Mouse (Mus musculus) neural tube, embryonic 11.5 days (tissue): ENCODE data around the gene Rab44. TPM values are rescaled to one million over a fixed set of nuclear protein-coding genes. Genes with fewer than 3 reads are reported as not detected.

Experiments used
- ATAC-seq: fragments of 200-750 bp; cut with Nextera tagmentation; 2 replicates; pipeline ENCODE4 v1.8.0; 2017; ENCODE audit warnings: moderate number of reproducible peaks, mild to moderate bottlenecking, moderate TSS enrichment, moderate library complexity; ENCODE audit not compliant: insufficient read depth, low FRiP score, low TSS enrichment
- DNase-seq: peaks from one replicate; pipeline ENCODE4 v3.0.0-alpha.2; 2015; ENCODE audit warnings: low spot score
- H3K27ac ChIP-seq: fragments of 300-500 bp; sonication (generic); 2 replicates; pipeline ENCODE4 v1.5.1; 2014; ENCODE audit warnings: low read depth, mild to moderate bottlenecking, low read length
- H3K27me3 ChIP-seq: fragments of 300-500 bp; sonication (generic); 2 replicates; pipeline ENCODE4 v1.6.1; 2014; ENCODE audit warnings: mild to moderate bottlenecking, low read length, mixed read lengths; ENCODE audit not compliant: control insufficient read depth, insufficient read depth
- H3K36me3 ChIP-seq: fragments of 300-500 bp; sonication (generic); 2 replicates; pipeline ENCODE4 v1.6.1; 2014; ENCODE audit warnings: mild to moderate bottlenecking, low read length, moderate library complexity, mixed read lengths; ENCODE audit not compliant: control insufficient read depth, insufficient read depth
- H3K4me1 ChIP-seq: fragments of 300-500 bp; sonication (generic); 2 replicates; pipeline ENCODE4 v1.6.1; 2014; ENCODE audit warnings: low read length, mixed read lengths; ENCODE audit not compliant: control insufficient read depth, insufficient read depth
- H3K4me2 ChIP-seq: fragments of 300-500 bp; sonication (generic); 2 replicates; pipeline ENCODE4 v1.6.1; 2014; ENCODE audit warnings: low read depth, mild to moderate bottlenecking, moderate library complexity
- H3K4me3 ChIP-seq: fragments of 300-500 bp; sonication (generic); 2 replicates; pipeline ENCODE4 v1.5.1; 2014; ENCODE audit warnings: low read depth, low read length
- H3K9ac ChIP-seq: fragments of 300-500 bp; sonication (generic); 2 replicates; pipeline ENCODE4 v1.6.1; 2014; ENCODE audit warnings: mild to moderate bottlenecking, low read length
- H3K9me3 ChIP-seq: fragments of 300-500 bp; sonication (generic); 2 replicates; pipeline ENCODE4 v1.6.1; 2016; ENCODE audit warnings: low read length; ENCODE audit not compliant: control insufficient read depth
- WGBS: fragments of 180-500 bp; shearing (Covaris S2); extraction: QIAGEN DNeasy Blood & Tissue Kit; methylation state at CpG from one replicate; pipeline ENCODE4 v1.1.7; 2014; 5-methylcytosine and 5-hydroxymethylcytosine counted together
- polyA plus RNA-seq: library from polyadenylated mRNA; unstranded; fragments of >200 nt; fragmentation: Nextera tagmentation; extraction: Ambion mirVana; gene quantifications from 2 replicates; pipeline ENCODE4 v1.2.1, GENCODE M21; 2014

Rab44 gene
- polyA plus RNA-seq, 1 experiment from 2014 or later = 0.44 TPM

DNA sequence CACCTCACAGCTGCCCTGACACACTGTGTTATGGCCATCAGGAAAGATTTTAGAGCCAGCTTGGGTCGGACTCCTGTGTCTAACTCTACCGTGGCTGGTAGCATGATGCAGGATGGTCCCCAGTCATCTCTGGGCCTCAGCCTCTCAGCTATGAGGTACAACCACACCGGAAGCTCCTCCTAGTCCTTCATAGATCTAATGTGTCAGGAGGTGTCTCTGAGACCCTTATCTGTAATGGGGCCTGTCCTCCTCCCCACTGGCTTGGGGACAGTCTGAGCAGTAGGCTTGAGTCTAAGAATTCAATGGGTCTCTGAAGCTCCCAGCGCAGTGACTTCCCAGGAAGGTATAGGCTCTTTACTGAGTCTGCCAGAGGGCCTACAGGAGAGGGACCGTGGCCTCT, 67.8 kb downstream of the Rab44 start:
- Histone ChIP-seq H3K9me3 (no peaks in the 10 kb centered on the region), H3K27me3 (no peaks in the 10 kb centered on the region), H3K4me1 (peaks cover 7% of the 10 kb centered on the region), H3K4me2 (no peak overlapping the region), H3K27ac (no peak overlapping the region), H3K36me3 (no peaks in the 10 kb centered on the region), H3K9ac (no peak overlapping the region), H3K4me3 (no peak overlapping the region)
- no peak for ATAC-seq
- no peak for DNase-seq
- 91% methylated on average over 5 of the region's 5 CpGs for WGBS

DNA sequence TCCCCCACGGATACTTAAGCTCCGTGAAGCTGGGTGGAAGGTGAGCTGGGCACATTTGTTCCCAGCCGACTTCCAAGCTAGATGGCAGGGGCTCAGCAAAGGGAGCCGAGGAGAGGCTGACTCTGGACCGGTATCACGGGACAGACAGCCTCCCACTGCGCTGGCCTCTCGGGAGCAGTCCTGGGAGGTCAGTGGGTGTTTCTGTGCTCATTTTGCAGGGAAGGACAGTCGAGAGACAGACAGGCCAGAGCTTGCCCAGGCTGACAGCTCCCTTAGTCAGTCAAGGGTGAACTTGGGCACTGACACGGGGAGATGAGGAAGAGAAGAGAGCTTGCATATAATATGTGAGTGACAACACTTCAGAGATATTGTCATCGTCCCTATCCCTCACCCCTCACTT, 69.2 kb downstream of the Rab44 start:
- ATAC-seq (no peak), DNase-seq (no peak)
- Histone ChIP-seq H3K27me3 (no peaks in the 10 kb centered on the region), H3K4me3 (no peak overlapping the region), H3K9ac (no peak overlapping the region), H3K36me3 (no peaks in the 10 kb centered on the region), H3K4me2 (no peak overlapping the region), H3K4me1 (peaks cover 12% of the 10 kb centered on the region), H3K27ac (no peak overlapping the region), H3K9me3 (no peaks in the 10 kb centered on the region)
- WGBS = 65% methylated on average over 11 of the region's 11 CpGs

DNA sequence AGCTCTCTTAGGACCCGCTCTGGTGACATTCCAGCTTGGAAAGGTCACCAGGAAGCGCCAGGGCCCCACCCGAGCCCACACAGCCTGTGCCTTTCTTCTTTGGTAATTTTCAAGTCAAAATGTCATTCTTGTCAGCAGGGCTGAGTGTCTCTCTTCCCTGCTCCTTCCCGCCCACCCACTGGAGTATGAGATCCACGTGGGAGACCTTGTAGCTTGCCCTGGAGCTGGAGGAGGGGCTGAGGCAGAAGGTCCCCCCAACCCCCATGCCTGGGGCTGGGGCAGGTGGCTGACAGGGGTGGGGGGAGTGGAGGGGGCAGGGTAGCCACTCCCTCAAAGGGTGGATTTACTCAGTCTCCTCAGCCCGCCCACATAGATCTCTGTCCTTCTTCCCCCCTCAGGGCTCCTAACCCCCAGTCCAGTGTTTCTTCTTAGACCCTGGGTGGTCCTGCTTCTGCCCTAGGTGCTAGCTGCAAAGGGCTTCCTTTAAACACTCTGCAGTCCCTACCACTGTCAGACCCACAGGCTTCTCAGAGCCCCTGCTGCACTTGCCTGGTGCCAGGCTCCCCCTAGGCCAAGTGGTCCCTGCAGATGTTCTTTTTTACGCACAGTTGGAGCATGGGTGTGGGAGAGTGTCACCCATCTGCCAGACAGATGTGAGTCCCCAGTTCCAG, 71.6 kb downstream of the Rab44 start:
- H3K36me3 ChIP-seq = no peaks in the 10 kb centered on the region
- H3K4me1 ChIP-seq = peaks cover 12% of the 10 kb centered on the region
- H3K4me3 ChIP-seq = no peak overlapping the region
- DNase-seq (no peak), ATAC-seq (no peak)
- H3K27me3 ChIP-seq = peaks cover 2% of the 10 kb centered on the region; the same call in 1 of the 2 replicates
- WGBS = 43% methylated on average over 7 of the region's 7 CpGs
- 0 out of 2 replicates have a peak overlapping the region, but pooled peaks have one; percentile 6 for H3K9ac ChIP-seq
- no peak overlapping the region for H3K27ac ChIP-seq
- no peaks in the 10 kb centered on the region for H3K9me3 ChIP-seq
- no peak overlapping the region for H3K4me2 ChIP-seq

DNA sequence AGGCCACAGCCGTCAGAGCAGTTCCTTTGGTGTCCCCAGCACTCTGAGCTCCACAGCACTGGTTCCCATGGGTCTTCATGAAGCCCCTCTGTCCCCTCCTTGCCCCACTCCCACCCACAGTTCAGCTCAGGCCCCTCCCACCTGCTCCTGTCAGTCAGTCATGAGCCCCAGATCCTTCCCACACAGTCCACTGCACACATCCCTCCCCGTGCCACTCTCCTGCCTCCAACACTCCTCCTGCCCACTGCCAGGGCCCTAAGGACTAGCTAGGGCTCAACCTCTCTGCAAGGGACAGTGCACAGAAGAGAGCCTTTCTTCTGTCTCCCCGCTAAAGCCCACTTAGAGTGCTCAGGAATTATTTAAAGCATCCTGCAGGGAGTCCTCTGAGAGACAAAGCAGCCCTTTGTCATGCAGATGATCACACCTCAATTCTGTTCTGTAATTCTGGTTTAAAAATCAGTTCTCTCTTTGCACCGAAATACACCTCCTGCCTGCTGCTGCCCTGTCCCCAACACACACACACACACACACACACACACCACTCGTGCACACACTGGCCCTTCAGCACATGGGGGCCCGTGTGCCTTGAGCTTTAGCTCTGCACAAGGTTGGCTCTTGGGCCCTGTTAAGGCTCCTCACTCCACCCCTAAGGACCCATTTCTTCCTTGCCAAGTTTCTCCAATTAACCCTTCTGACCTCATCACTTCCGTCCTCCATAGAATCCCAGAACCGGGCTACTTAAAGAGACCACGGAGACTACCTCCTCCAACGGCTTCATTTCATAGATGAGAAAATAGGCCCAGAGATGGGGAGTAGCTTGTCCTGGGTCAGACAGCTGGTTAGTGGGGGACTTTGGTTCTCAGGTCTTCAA, 73.3 kb downstream of the Rab44 start:
- H3K4me1 ChIP-seq = peaks cover 12% of the 10 kb centered on the region
- no peak overlapping the region for H3K4me3 ChIP-seq
- ATAC-seq = no peak
- H3K27ac ChIP-seq = no peak overlapping the region
- DNase-seq = no peak
- no peaks in the 10 kb centered on the region for H3K36me3 ChIP-seq
- no peaks in the 10 kb centered on the region for H3K9me3 ChIP-seq
- peaks cover 2% of the 10 kb centered on the region; the same call in 1 of the 2 replicates for H3K27me3 ChIP-seq
- H3K4me2 ChIP-seq = no peak overlapping the region
- 27% methylated on average over 10 of the region's 10 CpGs for WGBS
- H3K9ac ChIP-seq = no peak overlapping the region

DNA sequence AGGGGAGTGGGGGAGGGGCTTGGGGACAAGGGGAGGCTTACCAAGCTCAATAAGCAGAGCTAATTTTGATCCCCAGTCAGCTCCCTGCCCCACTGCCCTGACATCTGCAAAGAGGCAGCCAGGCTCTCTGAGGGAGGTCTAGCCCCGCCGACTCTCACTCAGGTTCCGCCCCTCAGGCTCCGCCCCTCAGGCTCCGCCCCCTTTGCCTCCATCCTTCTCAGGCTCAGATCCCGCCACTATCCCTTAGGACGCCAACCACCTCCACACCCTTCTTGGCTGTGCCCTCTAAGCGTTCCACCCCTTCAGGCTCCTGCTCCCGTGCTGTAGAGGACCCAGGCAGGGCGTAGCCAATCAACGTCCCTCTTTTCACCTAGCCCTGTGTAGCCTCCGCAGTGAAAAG, 75.0 kb downstream of the Rab44 start:
- Histone ChIP-seq H3K9ac (peak overlapping the region; percentile 1; the same call in 1 of the 2 replicates), H3K9me3 (no peaks in the 10 kb centered on the region), H3K4me1 (peaks cover 12% of the 10 kb centered on the region), H3K27me3 (peaks cover 2% of the 10 kb centered on the region; the same call in 1 of the 2 replicates), H3K4me2 (peak overlapping the region; percentile 19; the same call in 1 of the 2 replicates), H3K36me3 (no peaks in the 10 kb centered on the region), H3K27ac (no peak overlapping the region), H3K4me3 (no peak overlapping the region)
- WGBS = 5% methylated on average over 12 of the region's 12 CpGs
- ATAC-seq (no peak), DNase-seq (peak; percentile 67)

DNA sequence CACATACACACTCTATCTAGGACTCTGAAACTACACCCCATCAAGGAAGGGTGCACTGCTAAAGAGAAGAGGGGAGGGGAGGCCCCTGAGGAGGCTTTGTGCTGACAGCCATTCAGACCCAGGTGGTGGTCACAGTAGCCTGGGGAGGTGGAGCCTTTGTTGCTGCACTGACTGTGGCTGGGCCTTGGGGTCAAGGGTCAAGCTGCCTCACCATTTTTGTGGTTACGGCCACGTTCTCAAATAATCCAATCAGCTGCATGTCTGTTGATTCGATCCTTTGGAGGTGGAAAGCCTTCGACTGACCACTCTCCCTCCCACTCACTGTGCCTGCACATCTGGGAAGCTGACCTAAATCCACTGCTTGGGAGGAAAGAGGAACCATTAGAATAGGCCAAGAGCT, 81.6 kb downstream of the Rab44 start:
- H3K4me3 ChIP-seq = no peak overlapping the region
- 21% methylated on average over 4 of the region's 4 CpGs for WGBS
- DNase-seq = no peak
- H3K27me3 ChIP-seq = no peaks in the 10 kb centered on the region
- ATAC-seq = no peak
- H3K9ac ChIP-seq = no peak overlapping the region
- no peaks in the 10 kb centered on the region for H3K9me3 ChIP-seq
- H3K27ac ChIP-seq = no peak overlapping the region
- no peak overlapping the region for H3K4me2 ChIP-seq
- no peaks in the 10 kb centered on the region for H3K36me3 ChIP-seq
- H3K4me1 ChIP-seq = no peaks in the 10 kb centered on the region

Other genes with a start within 250 kb of the Rab44 start
- gene 4930539E08Rik, start 198.8 kb upstream of the Rab44 start, polyA plus RNA-seq = 0.15 and 0.23 TPM in 2 replicates
- gene Pxt1, start 170.3 kb upstream of the Rab44 start, polyA plus RNA-seq = not detected in 2 replicates
- 109 and 118 TPM in 2 replicates for gene Kctd20, start 162.2 kb upstream of the Rab44 start, polyA plus RNA-seq
- 141 and 145 TPM in 2 replicates for gene Stk38, start 106.2 kb upstream of the Rab44 start, polyA plus RNA-seq
- gene Srsf3, start 81.5 kb upstream of the Rab44 start, polyA plus RNA-seq = 784 and 802 TPM in 2 replicates
- 35.0 and 45.3 TPM in 2 replicates for gene Cdkn1a, start 23.2 kb upstream of the Rab44 start, polyA plus RNA-seq
- gene Cpne5, start 124.0 kb downstream of the Rab44 start, polyA plus RNA-seq = 3.3 and 4.4 TPM in 2 replicates
- gene Ppil1, start 150.0 kb downstream of the Rab44 start, polyA plus RNA-seq = 152 and 165 TPM in 2 replicates
- 62.2 and 69.4 TPM in 2 replicates for gene BC004004, start 154.6 kb downstream of the Rab44 start, polyA plus RNA-seq
- 0.23 and 0.36 TPM in 2 replicates for gene Pi16, start 203.5 kb downstream of the Rab44 start, polyA plus RNA-seq
- gene Mtch1, start 233.8 kb downstream of the Rab44 start, polyA plus RNA-seq = 402 and 441 TPM in 2 replicates
- gene Fgd2, start 246.8 kb downstream of the Rab44 start, polyA plus RNA-seq = 2.8 and 3.5 TPM in 2 replicates